Mouse (Mus musculus) heart, adult 2 months (tissue): Measurements from ENCODE around the gene Fzd5.

Source experiments
- CTCF ChIP-seq: fragments of 200-600 bp; IDR thresholded peaks from 2 replicates; pipeline ENCODE4 v1.8.1; 2022; ENCODE audit warnings: antibody characterized with exemption, mild to moderate bottlenecking, moderate library complexity
- POLR2A ChIP-seq: fragments of 200-500 bp; IDR thresholded peaks from 2 replicates; pipeline ENCODE4 v1.6.1; 2011; ENCODE audit warnings: mild to moderate bottlenecking, low read depth, low read length, control low read depth; ENCODE audit not compliant: insufficient read depth

- TF ChIP-seq POLR2A (no peak), CTCF (no peak)
Observed at GRCm38 (mm10) chr1:64695156-64695555, 42.4 kb downstream of the Fzd5 start.
